Mouse (Mus musculus): ENCODE measurements around the gene Ffar3.
"Not testable (repeated sequence)": the region's sequence is repeated elsewhere in the genome, so short reads cannot be mapped to it uniquely, and the experiment has no call there.

The Ffar3 gene

GRCm38 (mm10) chr7:30847934-30848333, 8.0 kb downstream of the Ffar3 start:
- in situ Hi-C loops (cut with MboI; ENCODE audit: low pct_unique_long_range_greater_than_20kb in 1 of 2, low sequenced_read_pairs in 2 of 2, unreplicated experiment in 1 of 2): no loop called here

- in situ Hi-C loops (cut with MboI; ENCODE audit: low pct_unique_long_range_greater_than_20kb in 1 of 2, low sequenced_read_pairs in 2 of 2, unreplicated experiment in 1 of 2): no loop called here
Observed at GRCm38 (mm10) chr7:30847386-30847785, 8.6 kb downstream of the Ffar3 start.

GRCm38 (mm10) chr7:30846505-30847053, 9.4 kb downstream of the Ffar3 start:
- in situ Hi-C loops (cut with MboI; ENCODE audit: low pct_unique_long_range_greater_than_20kb in 1 of 2, low sequenced_read_pairs in 2 of 2, unreplicated experiment in 1 of 2): no loop called here

- in situ Hi-C loops (cut with MboI; ENCODE audit: low pct_unique_long_range_greater_than_20kb in 1 of 2, low sequenced_read_pairs in 2 of 2, unreplicated experiment in 1 of 2): no loop called here
Observed at GRCm38 (mm10) chr7:30844676-30845297, 11.2 kb downstream of the Ffar3 start.

GRCm38 (mm10) chr7:30842092-30842491, 13.9 kb downstream of the Ffar3 start:
- in situ Hi-C loops (cut with MboI; ENCODE audit: low pct_unique_long_range_greater_than_20kb in 1 of 2, low sequenced_read_pairs in 2 of 2, unreplicated experiment in 1 of 2): no loop called here

- in situ Hi-C loops (cut with MboI; ENCODE audit: low pct_unique_long_range_greater_than_20kb in 1 of 2, low sequenced_read_pairs in 2 of 2, unreplicated experiment in 1 of 2): no loop called here
Observed at GRCm38 (mm10) chr7:30841379-30841778, 14.6 kb downstream of the Ffar3 start.

GRCm38 (mm10) chr7:30840306-30840705, 15.7 kb downstream of the Ffar3 start:
- in situ Hi-C loops (cut with MboI; ENCODE audit: low pct_unique_long_range_greater_than_20kb in 1 of 2, low sequenced_read_pairs in 2 of 2, unreplicated experiment in 1 of 2): no loop called here

GRCm38 (mm10) chr7:30837277-30837676, 18.7 kb downstream of the Ffar3 start:
- in situ Hi-C loops (cut with MboI; ENCODE audit: low pct_unique_long_range_greater_than_20kb in 1 of 2, low sequenced_read_pairs in 2 of 2, unreplicated experiment in 1 of 2): no loop called here

GRCm38 (mm10) chr7:30832684-30833083, 23.3 kb downstream of the Ffar3 start:
- in situ Hi-C loops (cut with MboI; ENCODE audit: low pct_unique_long_range_greater_than_20kb in 1 of 2, low sequenced_read_pairs in 2 of 2, unreplicated experiment in 1 of 2): not testable (repeated sequence)

GRCm38 (mm10) chr7:30832261-30832660, 23.7 kb downstream of the Ffar3 start:
- in situ Hi-C loops (cut with MboI; ENCODE audit: low pct_unique_long_range_greater_than_20kb in 1 of 2, low sequenced_read_pairs in 2 of 2, unreplicated experiment in 1 of 2): no loop called here

- in situ Hi-C loops (cut with MboI; ENCODE audit: low pct_unique_long_range_greater_than_20kb in 1 of 2, low sequenced_read_pairs in 2 of 2, unreplicated experiment in 1 of 2): no loop called here
Observed at GRCm38 (mm10) chr7:30829428-30829827, 26.6 kb downstream of the Ffar3 start.

GRCm38 (mm10) chr7:30828871-30829270, 27.1 kb downstream of the Ffar3 start:
- in situ Hi-C loops (cut with MboI; ENCODE audit: low pct_unique_long_range_greater_than_20kb in 1 of 2, low sequenced_read_pairs in 2 of 2, unreplicated experiment in 1 of 2): not testable (repeated sequence)

- in situ Hi-C loops (cut with MboI; ENCODE audit: low pct_unique_long_range_greater_than_20kb in 1 of 2, low sequenced_read_pairs in 2 of 2, unreplicated experiment in 1 of 2): no loop called here
Observed at GRCm38 (mm10) chr7:30826660-30827059, 29.3 kb downstream of the Ffar3 start.

- in situ Hi-C loops (cut with MboI; ENCODE audit: low pct_unique_long_range_greater_than_20kb in 1 of 2, low sequenced_read_pairs in 2 of 2, unreplicated experiment in 1 of 2): no loop called here
Observed at GRCm38 (mm10) chr7:30824306-30824705, 31.7 kb downstream of the Ffar3 start.

GRCm38 (mm10) chr7:30823675-30824074, 32.3 kb downstream of the Ffar3 start, which contains the start of gene Ffar2:
Gene Ffar2, minus strand, starts transcription at chr7:30823775.
- in situ Hi-C loops (cut with MboI; ENCODE audit: low pct_unique_long_range_greater_than_20kb in 1 of 2, low sequenced_read_pairs in 2 of 2, unreplicated experiment in 1 of 2): no loop called here

- in situ Hi-C loops (cut with MboI; ENCODE audit: low pct_unique_long_range_greater_than_20kb in 1 of 2, low sequenced_read_pairs in 2 of 2, unreplicated experiment in 1 of 2): no loop called here
Observed at GRCm38 (mm10) chr7:30821532-30821931, 34.4 kb downstream of the Ffar3 start.

- in situ Hi-C loops (cut with MboI; ENCODE audit: low pct_unique_long_range_greater_than_20kb in 1 of 2, low sequenced_read_pairs in 2 of 2, unreplicated experiment in 1 of 2): no loop called here
Observed at GRCm38 (mm10) chr7:30820854-30821445, 35.0 kb downstream of the Ffar3 start.

- in situ Hi-C loops (cut with MboI; ENCODE audit: low pct_unique_long_range_greater_than_20kb in 1 of 2, low sequenced_read_pairs in 2 of 2, unreplicated experiment in 1 of 2): no loop called here
Observed at GRCm38 (mm10) chr7:30820131-30820530, 35.8 kb downstream of the Ffar3 start.

GRCm38 (mm10) chr7:30812291-30812807, 43.6 kb downstream of the Ffar3 start:
- in situ Hi-C loops (cut with MboI; ENCODE audit: low pct_unique_long_range_greater_than_20kb in 1 of 2, low sequenced_read_pairs in 2 of 2, unreplicated experiment in 1 of 2): loop anchor here in 1 of 2 experiments (10.0 kb wide), 1 partner anchor 162 kb away; the partner anchor contains the start of genes Fam187b and Lsr

Measured in mouse embryonic stem cell (cell line).